Comparison of ENCODE assay signal across 24 mouse cellular contexts in genomic region chr6:29821770-29822169, GRCm38 (mm10).
"Had no signal": no experiment of that assay in that cellular context is flagged by ENCODE, and none has a peak within 500 bp of the region (broad histone marks: within the 10 kb centered on the region; RNA-seq: fewer than 3 reads in every experiment).

No protein-coding gene starts in this region.

- H3K4me2 ChIP-seq: limb, embryonic 13.5 days; liver, embryonic 12.5 days; liver, embryonic 15.5 days; lung, embryonic 15.5 days; neural tube, embryonic 12.5 days; neural tube, embryonic 15.5 days had no signal

- ATAC-seq: liver, embryonic 12.5 days had no signal

- H3K36me3 ChIP-seq: limb, embryonic 13.5 days; liver, embryonic 12.5 days; liver, embryonic 15.5 days; lung, embryonic 15.5 days; neural tube, embryonic 12.5 days had no signal

- H3K9ac ChIP-seq: limb, embryonic 13.5 days; liver, embryonic 12.5 days; liver, embryonic 15.5 days; lung, embryonic 15.5 days; neural tube, embryonic 12.5 days; neural tube, embryonic 15.5 days had no signal

- H3K27ac ChIP-seq: kidney, postnatal 0 days; layer of hippocampus, adult 2 months; limb, embryonic 10.5 days; limb, embryonic 13.5 days; liver, embryonic 12.5 days; liver, embryonic 15.5 days; lung, embryonic 15.5 days; midbrain, embryonic 10.5 days; neural tube, embryonic 12.5 days; neural tube, embryonic 15.5 days had no signal

- DNase-seq: kidney, postnatal 25 days; layer of hippocampus, adult 9-11 months; liver; lung, adult 18-20 months; lung, postnatal 10 days; lung, postnatal 36 days; midbrain, embryonic 14.5 days; right cerebral cortex, adult 18-20 months; right cerebral cortex, postnatal 14 days; right cerebral cortex, postnatal 4 days; thymus, adult 2 months; thymus, postnatal 14 days; thymus, postnatal 4 days had no signal

- H3K4me1 ChIP-seq: limb, embryonic 10.5 days; liver, embryonic 12.5 days; liver, embryonic 15.5 days; lung, embryonic 15.5 days; megakaryocyte, embryonic 14.5 days; midbrain, embryonic 10.5 days; neural tube, embryonic 12.5 days; neural tube, embryonic 15.5 days had no signal

- H3K4me3 ChIP-seq: layer of hippocampus, adult 2 months; limb, embryonic 10.5 days; limb, embryonic 13.5 days; liver, embryonic 12.5 days; liver, embryonic 15.5 days; lung, embryonic 15.5 days; megakaryocyte, embryonic 14.5 days; midbrain, embryonic 10.5 days; neural tube, embryonic 12.5 days; neural tube, embryonic 15.5 days had no signal

- H3K27me3 ChIP-seq: limb, embryonic 13.5 days; liver, embryonic 12.5 days; liver, embryonic 15.5 days; lung, embryonic 15.5 days; megakaryocyte, embryonic 14.5 days; neural tube, embryonic 12.5 days; neural tube, embryonic 15.5 days had no signal

- H3K9me3 ChIP-seq: limb, embryonic 10.5 days; limb, embryonic 13.5 days; liver, embryonic 12.5 days; liver, embryonic 15.5 days; lung, embryonic 15.5 days; megakaryocyte, embryonic 14.5 days; midbrain, embryonic 10.5 days; neural tube, embryonic 12.5 days; neural tube, embryonic 15.5 days had no signal
